Mouse (Mus musculus) megakaryocyte-erythroid progenitor cell, adult 5-6 weeks (primary cell): Measurements from ENCODE around the gene Fmo2. TPM values are rescaled to one million over a fixed set of nuclear protein-coding genes. Genes with fewer than 3 reads are reported as not detected.

Experiments used
- ATAC-seq: replicated peaks from 2 replicates; pipeline ENCODE4 v1.8.0; 2016; ENCODE audit warnings: mild to moderate bottlenecking, inconsistent platforms; ENCODE audit not compliant: severe bottlenecking, poor library complexity, low FRiP score, low TSS enrichment
- total RNA-seq, 2 experiments: library from RNA; stranded (forward) in 1 of 2; stranded (reverse) in 1 of 2; fragments of 200-1000, 215-1000 nt in 1 of 2; fragments of >200 nt in 1 of 2; fragmentation: Nextera tagmentation in 1 of 2; gene quantifications; 2 replicates each; pipeline ENCODE4 v1.2.3; 2014 to 2017

The Fmo2 gene
- total RNA-seq, 2 experiments from 2014 or later, result not detected

DNA sequence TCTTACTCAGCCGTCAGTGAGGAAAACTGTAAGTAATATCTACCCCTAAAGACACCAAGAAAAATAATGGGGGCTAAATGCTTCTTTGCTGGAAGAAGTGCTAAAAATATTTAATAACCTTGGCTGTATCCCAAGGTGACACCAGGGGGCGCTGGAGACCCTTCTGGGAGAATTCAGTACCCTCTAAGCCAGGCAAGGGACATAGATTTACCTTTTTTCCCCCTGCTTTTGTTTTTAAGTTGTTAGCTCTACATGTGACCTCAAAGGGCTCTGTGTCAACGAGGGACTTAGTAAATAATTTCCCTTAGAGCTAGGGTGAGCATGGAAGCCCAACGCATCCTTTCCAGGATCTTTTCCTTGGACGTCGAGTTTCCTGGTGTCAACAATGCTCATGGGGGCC, 2.6 kb downstream of the Fmo2 start:
- ATAC-seq, result peak; percentile 75

DNA sequence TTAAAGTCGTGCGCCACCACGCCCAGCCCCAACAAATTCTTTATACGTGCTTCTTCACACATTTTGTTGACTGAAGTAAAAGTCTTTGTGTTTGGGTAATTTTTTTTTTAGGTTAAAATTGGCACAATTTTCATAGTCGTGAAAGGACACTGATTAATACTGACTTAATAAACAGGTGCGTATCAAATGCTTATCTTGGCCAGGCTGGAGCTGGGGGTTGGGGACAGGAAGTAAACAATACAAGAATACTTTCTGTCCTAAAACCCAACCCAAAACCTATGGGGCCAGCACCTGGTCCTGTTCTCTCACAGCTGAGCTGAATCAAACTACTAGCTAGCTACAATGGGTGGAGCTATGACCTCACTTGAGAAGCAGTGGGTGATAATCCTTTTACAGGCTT, 5.5 kb downstream of the Fmo2 start:
- ATAC-seq, result no peak

DNA sequence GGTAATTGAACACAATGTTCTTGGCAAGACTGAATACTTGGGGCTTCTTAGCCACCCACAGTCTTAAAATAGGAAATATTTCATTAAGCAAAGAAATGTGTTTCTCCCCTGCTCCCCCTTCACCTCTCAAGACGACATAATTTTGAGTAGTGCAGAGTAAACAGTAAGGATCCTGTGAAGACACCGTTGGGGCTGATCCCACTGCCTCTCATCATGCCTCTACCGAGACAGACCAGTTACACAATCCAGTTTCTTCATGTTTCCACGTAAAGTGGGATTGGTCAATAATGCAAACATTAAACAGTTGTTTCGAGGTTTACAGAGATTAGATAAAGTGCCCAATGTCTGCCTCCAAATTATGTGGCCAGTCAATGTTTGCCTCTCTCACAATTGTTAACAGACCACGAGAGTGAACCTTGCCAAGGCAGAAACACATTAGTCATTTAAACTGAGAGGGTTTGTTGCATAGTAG, 6.5 kb downstream of the Fmo2 start:
- ATAC-seq, result no peak

DNA sequence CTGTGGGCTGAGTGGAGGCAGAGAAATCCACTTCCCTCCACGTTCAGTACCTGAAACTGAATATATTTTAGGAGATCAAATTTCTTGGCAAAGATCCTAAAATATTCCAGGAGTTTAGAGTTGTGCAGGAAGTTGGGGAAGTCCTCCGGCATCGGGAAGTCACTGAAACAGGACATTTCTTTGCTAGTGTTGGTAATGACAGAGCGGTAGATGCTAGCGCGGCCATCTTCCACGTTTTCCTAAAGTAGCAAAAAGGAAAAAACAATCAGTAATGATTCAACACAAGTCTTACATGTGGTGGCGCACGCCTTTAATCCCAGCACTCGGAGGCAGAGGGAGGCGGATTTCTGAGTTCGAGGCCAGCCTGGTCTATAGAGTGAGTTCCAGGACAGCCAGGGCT, 9.9 kb downstream of the Fmo2 start:
- ATAC-seq, result no peak

DNA sequence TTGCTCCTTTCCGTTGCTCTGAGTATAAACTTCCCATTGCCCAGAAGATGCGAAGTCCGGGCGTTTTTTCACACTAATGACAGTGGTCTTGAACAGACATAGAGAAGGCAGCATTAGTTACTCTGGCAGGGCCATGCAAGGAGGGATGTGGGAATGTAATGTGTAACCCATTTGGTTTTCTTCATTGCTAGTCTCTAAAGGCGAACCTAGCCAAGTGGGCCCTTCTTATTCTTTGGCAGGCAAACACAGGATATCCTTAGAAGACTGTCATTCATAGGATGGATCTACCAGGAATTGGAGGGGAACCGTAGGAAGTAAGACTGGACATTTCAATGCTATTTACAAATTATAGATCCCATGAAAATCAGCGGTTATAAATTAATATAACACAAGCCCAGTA, 10.9 kb downstream of the Fmo2 start:
- ATAC-seq, result no peak

DNA sequence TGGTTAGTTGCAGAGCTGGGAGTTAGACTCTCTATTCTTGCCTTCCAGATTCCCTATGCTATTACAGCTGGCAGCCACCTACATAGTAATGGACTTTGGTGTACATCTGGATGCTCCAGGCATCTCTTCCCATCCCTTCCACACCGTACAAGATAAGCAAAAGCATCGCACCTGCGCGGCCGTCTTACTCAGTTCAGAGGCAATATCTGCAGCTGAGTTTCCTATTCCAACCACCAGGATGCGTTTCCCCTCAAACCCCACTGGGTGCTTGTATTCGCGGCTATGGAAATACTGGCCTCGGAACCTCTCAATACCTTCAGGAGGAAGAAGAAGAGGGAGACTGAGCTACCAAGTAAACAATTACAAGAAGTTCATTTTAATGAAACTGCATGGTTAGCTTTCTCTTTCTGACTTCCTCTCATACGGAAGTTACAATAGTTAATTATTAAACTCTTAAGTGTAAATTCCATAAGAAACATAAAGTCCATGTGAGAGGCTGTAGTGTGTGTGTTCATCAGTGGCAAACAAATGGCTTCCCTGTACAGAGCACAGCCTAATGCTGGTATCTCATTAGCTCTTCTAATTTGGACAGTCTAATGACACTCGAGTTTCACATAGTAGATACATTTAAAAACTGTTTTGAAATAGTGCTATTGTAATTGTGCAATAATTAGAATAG, 12.2 kb downstream of the Fmo2 start:
- no peak for ATAC-seq

DNA sequence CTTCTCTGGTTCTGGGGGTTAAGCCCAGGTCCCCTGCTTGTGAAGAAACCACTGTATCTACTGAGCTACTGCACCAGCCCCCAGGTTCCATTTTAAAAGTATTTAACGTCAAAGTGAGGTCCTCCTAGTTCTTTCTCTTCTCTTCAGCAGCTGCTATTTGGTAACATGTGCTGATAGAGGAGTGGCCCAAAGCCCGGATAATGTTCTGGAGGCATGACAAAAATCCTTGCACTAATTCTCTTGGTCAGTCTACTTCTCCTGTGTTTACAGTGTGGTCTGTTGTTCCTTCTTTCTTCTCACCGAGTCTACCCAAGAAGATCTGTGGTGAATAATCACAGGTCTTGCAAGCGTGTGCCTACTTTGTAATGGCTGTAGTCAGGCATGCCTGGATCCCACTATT, 15.8 kb downstream of the Fmo2 start:
- ATAC-seq, result no peak

DNA sequence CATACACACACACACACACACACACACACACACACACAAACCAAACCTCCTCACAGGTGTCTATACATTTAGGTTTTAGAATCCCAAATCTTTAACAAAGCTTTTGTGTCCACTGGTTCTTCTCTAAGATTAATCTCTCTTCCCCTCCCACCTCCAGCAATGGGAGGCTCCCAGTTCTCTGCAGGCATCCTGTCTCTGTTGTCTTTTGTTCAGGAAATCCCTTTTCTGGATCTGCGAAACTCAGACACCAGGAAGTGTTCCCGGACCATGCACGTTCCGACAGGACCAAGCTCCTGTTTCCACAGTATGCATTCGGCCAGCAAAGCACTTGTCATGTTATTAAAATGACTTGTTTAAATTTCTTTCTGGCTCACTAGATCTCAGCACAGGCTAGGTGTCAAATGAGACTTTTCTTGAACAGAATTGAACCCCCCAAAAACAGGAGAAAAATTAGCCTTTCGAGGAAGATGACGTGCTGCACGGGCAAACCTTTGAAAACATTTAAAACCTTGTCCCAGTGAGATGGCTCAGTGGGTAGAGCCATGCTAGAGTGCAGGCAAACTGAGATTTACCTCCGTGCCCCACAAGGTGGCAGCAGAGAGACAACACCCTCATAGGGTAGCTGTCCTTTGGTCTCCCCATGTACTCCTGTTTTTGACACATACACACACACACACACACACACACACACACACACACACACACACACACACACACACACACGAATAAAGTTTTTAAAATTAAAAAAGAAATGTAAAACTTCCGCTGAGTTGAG, 18.7 kb downstream of the Fmo2 start:
- peak; percentile 94 for ATAC-seq

DNA sequence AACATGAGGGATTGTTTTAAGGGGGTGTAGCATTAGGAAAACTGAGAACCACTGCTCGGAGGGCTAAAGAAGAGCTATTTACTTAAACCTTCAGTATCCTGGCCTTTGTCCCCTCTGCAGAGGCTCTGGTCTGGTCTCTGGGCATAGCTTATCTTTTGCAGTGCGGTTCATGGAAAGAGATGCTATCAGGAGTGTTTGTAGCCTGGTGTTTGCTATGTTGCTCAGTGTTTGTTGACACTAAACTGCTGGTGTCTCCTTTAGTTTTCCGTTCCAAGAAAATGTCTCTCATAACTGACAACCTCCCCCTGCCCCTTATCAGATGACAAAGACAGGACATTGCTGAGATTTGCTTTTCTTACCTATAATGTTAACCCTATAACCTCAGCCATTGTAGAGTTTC, 23.4 kb downstream of the Fmo2 start:
- no peak for ATAC-seq

DNA sequence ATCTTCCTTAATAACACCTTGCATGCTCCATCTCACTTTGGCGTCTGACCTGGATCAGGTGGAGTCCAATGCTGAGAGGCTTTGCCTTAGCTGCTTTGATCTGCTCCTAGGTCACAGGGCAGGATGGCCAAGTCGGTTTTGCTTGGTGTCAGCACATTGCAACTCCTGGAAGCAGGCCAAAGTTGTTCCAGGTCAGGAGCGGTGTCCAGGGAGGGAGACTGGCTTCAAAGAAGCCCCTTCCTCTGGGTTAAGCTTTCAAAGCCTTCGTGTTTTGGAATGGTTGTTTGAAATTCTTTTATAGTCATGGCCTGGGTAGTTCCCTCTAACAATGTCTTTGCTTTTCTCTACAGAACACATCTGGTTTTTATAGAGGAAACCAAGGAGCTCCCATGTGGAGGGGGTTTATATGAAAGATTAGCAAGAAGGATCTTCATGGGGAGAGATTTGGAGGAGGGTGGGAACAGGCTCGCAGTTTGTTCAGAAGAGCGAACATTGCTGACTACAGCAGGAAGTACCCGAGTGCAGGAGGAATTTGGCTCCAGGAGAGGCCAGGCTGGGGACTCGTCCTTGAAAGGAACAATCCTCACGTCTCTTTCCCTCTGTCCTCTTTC, 26.7 kb downstream of the Fmo2 start:
- ATAC-seq, result no peak

DNA sequence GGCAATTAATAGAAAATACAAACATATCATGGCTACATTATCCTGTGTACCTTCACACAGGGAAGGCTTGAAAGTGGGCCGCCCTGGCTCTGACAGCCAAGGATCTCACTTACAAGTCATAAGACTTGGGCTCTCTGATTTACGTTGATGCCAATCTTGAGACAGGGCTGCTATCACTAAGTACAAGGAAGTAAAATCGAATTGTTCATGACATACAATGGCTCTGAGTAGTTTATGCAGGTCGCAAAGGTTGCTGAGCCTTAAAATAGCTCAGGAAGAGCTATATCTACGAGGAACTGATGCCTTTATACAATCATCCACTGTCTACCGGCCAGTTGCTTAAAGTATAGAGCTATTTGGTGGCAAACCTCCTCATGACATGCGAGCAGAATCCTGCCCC, 27.5 kb downstream of the Fmo2 start:
- no peak for ATAC-seq

DNA sequence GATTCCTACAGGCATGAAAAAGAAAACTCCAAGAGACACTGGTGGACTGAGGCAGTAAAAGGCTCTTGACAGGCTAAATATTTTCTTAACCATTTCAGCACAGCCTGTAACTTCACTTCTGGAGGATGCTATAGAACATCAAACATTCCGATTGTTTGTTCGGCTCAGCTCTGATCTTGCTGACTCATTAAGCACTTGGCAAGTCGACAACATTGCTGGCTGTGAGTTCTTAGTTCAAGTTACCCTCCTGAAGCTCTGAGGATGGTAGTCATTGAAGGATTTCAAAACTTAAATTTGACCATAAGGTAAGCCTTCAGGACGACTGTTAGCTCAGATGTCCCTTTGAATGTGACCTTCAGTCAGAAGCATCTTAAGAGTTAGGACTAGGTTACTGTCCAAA, 31.1 kb downstream of the Fmo2 start:
- ATAC-seq, result no peak

DNA sequence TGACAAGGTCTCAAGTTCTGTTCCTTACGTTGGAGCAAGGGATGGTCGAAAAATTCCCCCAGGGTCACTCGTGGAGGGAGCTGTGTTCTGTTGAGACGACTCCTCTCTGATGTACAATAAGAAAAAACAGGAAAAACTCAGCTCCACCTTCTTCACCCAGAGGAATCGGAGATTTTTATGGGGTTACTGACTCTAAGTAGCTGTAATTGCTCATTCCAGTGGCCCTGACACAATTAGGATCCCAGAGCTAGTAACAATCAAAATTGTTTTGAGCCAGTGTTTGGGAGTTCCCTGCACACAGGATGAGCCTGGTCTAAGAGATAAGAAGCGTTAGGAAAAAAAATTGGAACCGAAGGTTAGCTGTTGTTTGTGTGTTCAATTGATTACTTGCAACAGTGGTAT, 32.2 kb downstream of the Fmo2 start, which contains the start of gene Fmo1:
Gene Fmo1 (minus strand): TSS at position 331 of the 402 bp plus-strand sequence.
- ATAC-seq, result no peak

DNA sequence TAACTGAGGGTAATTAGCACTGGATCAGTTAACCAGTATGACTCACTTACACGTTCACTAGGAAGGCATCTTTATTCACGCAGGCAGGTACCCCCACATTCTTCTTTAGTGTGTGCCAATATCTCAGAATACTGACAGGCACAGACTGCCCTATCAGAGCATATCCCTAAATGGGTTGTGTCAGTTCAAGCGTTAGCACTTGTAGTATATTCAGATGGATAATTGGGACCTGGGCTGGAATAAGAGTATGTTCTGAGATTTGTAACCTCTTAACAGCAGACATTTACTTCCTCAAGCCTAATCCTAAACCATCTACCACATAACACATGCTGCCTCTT, 33.1 kb downstream of the Fmo2 start:
- ATAC-seq, result no peak

DNA sequence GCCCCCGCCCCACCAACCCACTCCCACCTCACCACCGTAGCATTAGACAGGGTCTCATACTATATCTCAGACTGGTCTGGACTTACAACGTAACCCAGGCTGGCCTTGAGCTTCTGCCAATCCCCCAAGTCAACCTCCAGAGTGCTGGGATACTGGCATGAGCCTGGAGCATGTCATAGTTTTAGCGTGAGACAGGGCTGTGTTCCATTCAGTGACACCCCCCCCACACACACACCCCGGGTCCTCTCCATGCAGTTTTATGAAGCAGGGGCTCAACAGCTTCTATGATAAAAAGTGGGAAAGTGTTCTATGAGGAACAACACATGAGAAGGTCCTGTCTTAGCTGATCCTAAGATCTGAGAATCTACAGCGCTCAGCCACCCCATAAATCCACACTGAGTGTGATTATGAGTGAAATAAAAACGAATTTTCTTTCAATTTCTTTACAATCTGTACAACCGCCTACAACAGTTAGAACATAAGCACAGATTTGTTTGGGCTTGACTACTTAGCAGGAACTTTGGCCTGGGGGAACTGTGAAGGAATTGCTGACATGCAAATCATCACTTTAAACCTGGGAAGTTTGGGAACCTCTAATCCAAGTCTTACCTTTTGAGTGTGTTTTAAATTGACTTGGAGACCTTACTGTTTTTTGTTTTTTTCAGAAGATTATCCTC, 33.6 kb downstream of the Fmo2 start:
- ATAC-seq, result no peak

DNA sequence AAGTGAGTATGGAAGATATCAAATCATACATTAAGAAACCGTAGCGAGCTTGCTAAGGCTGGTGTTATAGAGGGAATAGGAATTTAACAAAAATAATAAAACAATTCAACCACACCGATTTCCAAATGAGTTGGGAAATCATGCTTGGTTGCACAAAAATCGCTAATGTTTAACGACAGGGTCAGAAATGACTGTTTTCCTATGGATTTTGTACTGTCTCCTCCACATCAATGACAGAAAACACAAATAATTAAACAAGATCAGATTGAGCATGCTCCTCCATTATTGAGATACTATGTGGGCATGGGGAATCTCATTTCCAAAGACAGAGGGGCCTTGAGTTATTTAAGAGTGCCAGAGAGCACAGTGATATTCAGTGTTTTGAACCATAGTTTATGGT, 34.2 kb downstream of the Fmo2 start:
- no peak for ATAC-seq

DNA sequence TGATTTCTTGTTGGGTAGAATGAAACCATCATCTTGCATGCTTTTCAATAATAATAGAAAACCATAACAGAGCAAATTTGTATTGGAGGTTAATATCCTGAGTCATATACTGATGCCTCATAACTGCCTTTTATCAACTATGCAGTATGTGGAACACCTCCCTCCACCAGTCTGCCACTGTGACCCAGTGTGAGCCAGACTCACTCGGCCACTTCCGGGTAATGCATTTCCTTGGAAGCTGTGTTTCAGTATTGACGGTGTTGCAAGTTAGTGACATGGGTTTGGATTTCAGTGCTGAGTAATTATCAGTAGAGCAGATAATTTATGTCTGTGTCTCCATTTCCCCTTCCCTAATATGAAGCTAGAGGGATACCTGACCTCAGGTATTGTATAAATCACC, 34.9 kb downstream of the Fmo2 start:
- ATAC-seq, result no peak

DNA sequence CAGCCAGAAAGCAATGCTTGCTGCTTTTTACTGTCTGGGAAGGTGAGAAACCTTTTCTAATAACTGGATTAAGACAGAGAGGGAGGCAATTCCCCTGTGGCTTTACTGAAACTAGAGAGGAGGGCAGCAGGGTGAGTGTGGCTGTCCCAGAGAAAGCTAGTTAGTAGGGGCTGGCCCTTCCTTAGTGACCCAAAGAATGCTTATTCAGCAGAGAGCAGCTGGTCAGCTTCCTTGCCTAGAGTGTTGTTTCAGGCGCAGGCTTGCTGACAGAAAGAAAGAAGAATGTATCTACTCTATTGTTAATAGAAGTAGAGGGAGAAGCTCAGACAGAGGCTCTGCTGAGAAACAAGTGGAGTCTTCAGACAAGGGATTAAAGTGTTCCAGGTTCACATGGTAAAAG, 36.2 kb downstream of the Fmo2 start:
- no peak for ATAC-seq

DNA sequence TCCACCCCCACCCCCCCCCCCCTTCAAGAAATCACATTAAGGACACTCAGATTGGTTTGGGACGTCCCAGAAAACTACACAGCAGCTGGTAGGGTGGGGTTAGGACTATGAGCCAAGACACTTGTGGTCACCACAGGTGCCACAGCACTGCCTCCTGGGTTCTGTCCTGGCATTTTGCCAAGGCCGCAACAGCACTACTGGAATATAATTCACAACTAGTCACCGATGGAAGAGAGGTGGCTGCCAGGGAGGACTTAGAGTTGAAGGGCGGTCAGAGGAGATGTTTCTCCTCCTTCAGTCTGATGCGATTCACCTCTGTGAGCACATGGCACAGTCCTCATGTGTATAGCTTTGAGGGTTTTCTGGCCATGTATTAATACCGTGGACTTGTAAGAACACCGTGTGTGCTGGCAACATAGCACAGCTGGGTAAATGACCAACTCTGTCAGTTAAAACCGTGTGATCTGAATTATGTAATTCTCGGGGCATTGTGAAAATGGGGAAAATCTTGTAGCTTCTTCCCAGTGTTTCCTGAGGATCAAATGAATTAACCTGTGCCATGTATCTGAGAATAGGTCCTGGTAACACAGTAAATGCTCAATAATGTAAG, 38.4 kb downstream of the Fmo2 start:
- ATAC-seq, result no peak

DNA sequence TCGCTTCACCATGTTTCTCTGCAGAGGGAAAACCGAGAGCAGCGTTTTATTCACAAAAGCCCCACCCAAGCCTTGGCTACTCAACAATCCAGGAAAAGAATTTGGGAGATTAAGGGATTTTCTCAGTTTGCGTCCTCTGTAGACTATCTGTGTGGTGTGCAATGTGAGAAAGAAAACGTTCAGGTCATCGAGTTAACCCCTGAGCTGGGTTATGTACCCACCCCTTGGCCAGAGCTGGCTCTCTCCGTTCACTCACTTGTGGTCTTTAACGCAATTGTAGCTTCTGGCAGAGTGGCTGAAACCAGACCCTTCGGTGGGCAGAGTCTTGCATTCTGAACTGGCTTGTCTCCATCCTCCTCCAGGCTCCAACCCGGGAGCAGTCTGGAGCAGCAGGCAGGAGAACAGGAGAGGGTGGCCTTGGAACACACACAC, 39.0 kb downstream of the Fmo2 start:
- no peak for ATAC-seq
